Mouse (Mus musculus) cortical plate, adult 2 months (tissue): ENCODE data around the gene Best3. TPM values are rescaled to one million over a fixed set of nuclear protein-coding genes. Genes with fewer than 3 reads are reported as not detected.
A peak's percentile ranks its signal among the peaks of the same experiment; 100 is the strongest.
"Not testable (repeated sequence)": the region's sequence is repeated elsewhere in the genome, so short reads cannot be mapped to it uniquely, and the experiment has no call there.

Source experiments
- H3K27ac ChIP-seq: fragments of 200-500 bp; 2 replicates; pipeline ENCODE4 v1.5.1; 2012; ENCODE audit warnings: low read length, control low read depth, inconsistent platforms; ENCODE audit not compliant: insufficient read depth
- H3K4me1 ChIP-seq: fragments of 200-500 bp; 2 replicates; pipeline ENCODE4 v1.6.1; 2011; ENCODE audit warnings: low read length; ENCODE audit not compliant: control insufficient read depth, insufficient read depth
- H3K4me3 ChIP-seq: fragments of 200-500 bp; 2 replicates; pipeline ENCODE4 v1.5.1; 2011; ENCODE audit warnings: mild to moderate bottlenecking, low read length, control low read depth; ENCODE audit not compliant: insufficient read depth
- CTCF ChIP-seq: fragments of 200-500 bp; IDR thresholded peaks from 2 replicates; pipeline ENCODE4 v1.5.1; 2011; ENCODE audit warnings: mild to moderate bottlenecking, control low read depth, low read length; ENCODE audit not compliant: insufficient read depth; ENCODE audit errors: extremely low read depth
- POLR2A ChIP-seq: fragments of 200-500 bp; IDR thresholded peaks from 2 replicates; pipeline ENCODE4 v1.6.1; 2011; ENCODE audit warnings: mild to moderate bottlenecking, low read length, control low read depth; ENCODE audit not compliant: insufficient read depth; ENCODE audit errors: extremely low read depth
- polyA plus RNA-seq: library from polyadenylated mRNA; depleted of rRNA; stranded (reverse); fragments of >200 nt; gene quantifications from 2 replicates; pipeline ENCODE4 v1.2.3, GENCODE M21; 2012

Best3 gene
- polyA plus RNA-seq, 1 experiment, result 0.04 TPM

DNA sequence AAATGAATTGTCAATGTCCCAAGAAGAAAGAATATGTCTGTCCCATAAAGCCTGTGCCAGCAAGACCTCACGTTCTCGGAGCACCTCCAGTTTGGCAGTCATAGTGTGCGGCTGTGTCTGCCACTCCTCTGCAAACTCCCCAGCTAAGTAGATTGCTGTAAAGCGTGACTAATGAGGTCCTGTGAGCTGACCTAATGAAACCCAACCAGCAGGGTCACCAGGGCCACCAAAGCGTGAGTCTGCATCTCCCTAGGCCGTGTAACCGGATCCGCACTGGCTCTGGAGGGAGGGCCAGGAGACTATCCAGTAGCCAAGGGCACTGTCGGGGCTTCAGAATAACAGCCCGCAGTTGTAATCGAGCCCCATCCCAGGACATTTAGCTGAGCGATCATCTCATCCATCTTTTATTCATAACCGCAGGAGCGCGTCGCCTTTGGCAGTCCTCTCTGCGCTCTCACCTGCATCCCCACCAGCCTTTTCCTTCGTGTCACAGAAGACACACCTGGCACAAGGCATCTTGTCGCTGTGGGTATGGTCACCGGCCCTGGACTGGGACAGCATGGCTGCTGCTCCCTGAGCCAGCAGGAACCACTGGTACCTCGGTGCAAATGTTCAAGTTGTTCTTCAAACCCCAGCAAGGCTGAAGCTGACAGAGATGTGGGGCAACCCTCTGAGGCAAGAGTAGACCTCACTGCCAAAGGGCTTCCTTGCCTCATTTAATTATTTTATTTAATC lies 35.1 kb downstream of the Best3 start:
- no peak overlapping the region for H3K4me3 ChIP-seq
- no peaks in the 10 kb centered on the region for H3K4me1 ChIP-seq
- no peak for TF ChIP-seq POLR2A
- TF ChIP-seq CTCF, result no peak

DNA sequence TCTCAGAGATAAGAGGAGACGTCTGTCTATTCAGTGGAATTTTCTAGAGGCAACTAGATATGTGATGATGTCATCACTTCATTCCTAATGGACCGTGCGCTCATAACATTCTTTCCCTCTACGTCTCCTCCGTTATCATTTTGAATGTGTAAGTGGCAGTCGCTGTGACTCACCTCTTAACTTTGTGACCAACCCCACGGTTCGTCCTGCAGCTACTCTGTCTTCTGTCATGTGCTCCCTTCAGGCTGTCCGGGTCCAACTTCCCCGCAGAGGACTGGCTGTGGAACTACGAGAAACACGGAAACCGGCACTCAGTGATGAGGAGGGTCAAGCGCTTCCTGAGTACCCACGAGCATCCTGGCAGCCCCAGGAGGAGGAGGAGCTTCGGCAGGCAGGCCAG lies 37.6 kb downstream of the Best3 start:
- no peak overlapping the region for H3K27ac ChIP-seq
- TF ChIP-seq CTCF (no peak), POLR2A (no peak)
- no peak overlapping the region for H3K4me3 ChIP-seq
- no peaks in the 10 kb centered on the region for H3K4me1 ChIP-seq

More for the DNA sequence above, 35.1 kb downstream of the Best3 start:
- H3K27ac ChIP-seq, result no peak overlapping the region

DNA sequence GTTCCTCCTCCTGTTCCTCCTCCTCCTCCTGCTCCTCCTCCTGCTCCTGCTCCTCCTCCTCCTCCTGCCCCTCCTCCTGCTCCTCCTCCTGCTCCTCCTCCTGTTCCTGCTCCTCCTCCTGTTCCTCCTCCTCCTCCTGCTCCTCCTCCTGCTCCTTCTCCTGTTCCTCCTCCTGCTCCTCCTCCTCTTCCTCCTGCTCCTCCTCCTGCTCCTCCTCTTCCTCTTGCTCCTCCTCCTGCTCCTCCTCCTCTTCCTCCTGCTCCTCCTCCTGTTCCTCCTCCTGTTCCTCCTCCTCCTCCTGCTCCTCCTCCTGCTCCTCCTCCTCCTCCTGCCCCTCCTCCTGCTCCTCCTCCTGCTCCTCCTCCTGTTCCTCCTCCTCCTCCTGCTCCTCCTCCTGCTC lies 39.7 kb downstream of the Best3 start:
- H3K27ac ChIP-seq, H3K4me3 ChIP-seq, H3K4me1 ChIP-seq: not testable (repeated sequence)

- H3K4me1 ChIP-seq, result no peaks in the 10 kb centered on the region
- H3K4me3 ChIP-seq, result no peak overlapping the region
- H3K27ac ChIP-seq, result no peak overlapping the region
- TF ChIP-seq POLR2A, result no peak
- no peak for TF ChIP-seq CTCF
Observed at GRCm38 (mm10) chr10:117026176-117026575, 40.1 kb downstream of the Best3 start.

DNA sequence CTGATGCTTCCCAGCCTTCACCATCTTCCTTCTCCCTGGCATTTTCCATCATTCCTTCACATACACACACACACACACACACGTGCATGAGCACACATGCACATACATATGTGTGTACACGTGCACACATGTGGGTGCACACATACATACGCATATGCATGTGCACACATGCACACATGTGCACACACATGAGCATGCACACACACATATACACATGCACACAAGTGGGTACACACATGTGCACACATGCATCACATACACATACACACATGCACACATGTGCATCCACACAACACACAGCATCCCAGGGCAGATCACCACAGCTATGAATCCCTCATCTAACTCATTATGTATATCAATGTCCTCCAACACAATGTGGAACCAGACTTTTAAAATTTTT lies 45.0 kb downstream of the Best3 start:
- Histone ChIP-seq H3K4me3 (no peak overlapping the region), H3K27ac (no peak overlapping the region), H3K4me1 (no peaks in the 10 kb centered on the region)
- TF ChIP-seq CTCF, result no peak
- TF ChIP-seq POLR2A, result no peak

DNA sequence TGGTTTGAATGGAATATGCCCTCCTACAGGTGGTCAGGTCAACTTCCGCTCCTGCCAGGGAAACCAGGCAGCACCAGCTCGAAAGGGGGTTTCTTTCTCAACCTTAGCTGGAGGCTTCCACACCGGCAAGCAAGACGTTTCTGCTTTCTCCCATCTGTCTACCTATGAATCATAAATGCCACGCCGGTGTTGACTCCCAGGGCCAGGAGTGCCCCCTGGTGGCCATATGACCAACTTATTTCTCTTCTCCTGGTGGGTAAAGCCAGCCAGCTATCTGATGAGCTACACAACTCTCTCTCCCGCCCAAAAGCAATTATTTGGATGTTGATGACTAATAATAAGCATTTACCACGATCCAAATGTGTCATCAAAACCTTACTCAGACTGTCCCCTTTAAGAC lies 47.7 kb downstream of the Best3 start:
- TF ChIP-seq POLR2A, result no peak
- peak; percentile 71 for TF ChIP-seq CTCF
- Histone ChIP-seq H3K4me1 (no peaks in the 10 kb centered on the region), H3K27ac (no peak overlapping the region), H3K4me3 (no peak overlapping the region)

GRCm38 (mm10) chr10:117040355-117040754 lies 54.2 kb downstream of the Best3 start:
- Histone ChIP-seq H3K4me3 (no peak overlapping the region), H3K27ac (no peak overlapping the region), H3K4me1 (no peaks in the 10 kb centered on the region)
- TF ChIP-seq POLR2A (no peak), CTCF (peak; percentile 28)

DNA sequence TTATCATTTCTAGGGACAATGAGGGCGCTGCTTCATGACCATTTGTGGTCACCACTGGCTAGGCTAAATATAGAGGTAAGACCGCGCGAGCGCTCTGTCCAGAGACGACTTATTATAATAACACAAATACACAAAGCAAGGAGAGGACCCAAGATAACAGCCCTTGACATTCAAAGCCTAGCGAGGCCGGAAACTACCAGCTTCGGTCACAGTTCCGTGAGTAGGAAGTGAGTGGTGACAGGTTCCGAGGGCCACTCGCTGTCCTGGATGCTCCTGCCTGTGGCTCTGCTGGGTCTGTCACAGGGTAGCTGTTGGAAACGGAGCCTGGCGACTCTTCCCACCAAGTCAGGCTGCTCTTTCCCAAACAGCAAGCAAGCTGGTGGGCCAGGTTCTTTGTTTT lies 56.2 kb downstream of the Best3 start:
- Histone ChIP-seq H3K27ac (no peak overlapping the region), H3K4me1 (0 out of 2 replicates have a peak, but pooled peaks cover 1% of the 10 kb centered on the region), H3K4me3 (no peak overlapping the region)
- TF ChIP-seq POLR2A (no peak), CTCF (no peak)

DNA sequence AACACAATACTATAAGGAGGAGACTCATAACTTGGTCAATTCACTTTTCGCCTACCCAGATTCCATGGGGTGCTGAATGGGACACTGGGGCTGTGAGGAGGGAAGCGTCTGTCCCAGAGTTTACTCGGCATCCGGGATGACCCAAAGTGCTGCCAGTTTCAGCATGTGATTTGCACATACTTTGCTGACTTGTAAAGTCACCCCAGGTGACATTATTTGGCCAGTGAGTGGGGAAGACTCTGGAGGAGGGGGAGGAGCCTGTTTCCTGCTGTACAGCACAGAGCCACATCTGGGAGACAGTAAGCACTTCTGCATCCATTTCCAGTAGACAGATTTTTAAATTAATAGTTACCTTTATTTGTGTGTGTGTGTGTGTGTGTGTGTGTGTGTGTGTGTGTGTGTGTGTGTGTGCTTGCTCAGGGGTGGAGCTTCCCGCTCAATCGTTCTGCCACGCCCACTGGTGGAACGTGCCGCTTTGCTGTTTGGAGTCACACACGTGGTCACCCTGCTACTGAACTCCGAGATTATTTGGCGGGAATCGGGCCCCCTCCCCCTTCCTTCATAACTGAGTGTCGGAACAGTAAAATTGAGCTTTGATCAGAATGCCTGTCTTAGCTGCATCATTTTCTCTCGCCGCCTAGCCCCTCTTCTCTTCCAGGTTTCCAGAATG lies 57.5 kb downstream of the Best3 start:
- not testable (repeated sequence) for H3K27ac ChIP-seq, H3K4me3 ChIP-seq, H3K4me1 ChIP-seq

DNA sequence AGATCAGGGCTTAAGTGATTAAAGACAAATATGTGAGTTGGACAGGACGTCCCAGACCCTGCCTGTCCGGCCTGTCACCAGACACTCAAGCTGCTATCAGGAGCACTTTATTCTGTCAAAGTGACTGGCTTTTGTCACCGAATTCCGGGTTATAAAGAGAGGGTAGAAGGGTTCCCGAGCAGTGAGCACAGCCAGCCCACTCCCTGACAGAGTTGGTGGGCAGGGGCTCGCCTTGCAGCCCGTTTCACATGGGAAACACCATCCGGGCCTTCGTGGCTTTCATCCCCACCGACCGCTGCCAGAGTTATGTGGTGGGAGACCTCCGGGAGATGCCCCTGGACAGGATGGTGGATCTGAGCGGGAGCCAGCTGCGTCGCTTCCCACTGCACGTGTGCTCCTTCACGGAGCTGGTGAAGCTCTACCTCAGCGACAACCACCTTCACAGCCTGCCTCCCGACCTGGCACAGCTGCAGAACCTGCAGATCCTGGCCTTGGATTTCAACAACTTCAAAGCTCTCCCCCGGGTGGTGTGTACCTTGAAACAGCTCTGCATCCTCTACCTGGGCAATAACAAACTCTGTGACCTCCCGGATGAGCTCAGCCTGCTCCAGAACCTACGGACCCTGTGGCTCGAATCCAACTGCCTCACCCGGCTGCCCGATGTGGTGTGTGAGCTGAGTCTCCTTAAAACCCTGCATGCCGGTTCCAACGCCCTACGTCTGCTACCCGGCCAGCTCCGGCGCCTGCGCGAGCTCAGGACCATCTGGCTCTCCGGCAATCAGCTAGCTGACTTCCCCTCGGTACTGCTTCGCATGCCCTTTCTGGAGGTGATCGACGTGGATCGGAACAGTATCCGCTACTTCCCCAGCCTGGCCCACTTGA lies 59.3 kb downstream of the Best3 start, which contains the start of gene Lrrc10:
Gene Lrrc10, plus strand, starts transcription at position 167 of the 882 bp plus-strand sequence.
- Histone ChIP-seq H3K4me3 (peak within 1 kb of the TSS; percentile 19), H3K27ac (0 out of 2 replicates have a peak within 1 kb of the TSS, but pooled peaks have one; percentile 5), H3K4me1 (0 out of 2 replicates have a peak, but pooled peaks cover 1% of the 10 kb centered on the region)
- TF ChIP-seq CTCF (no peak), POLR2A (no peak)
